Mouse (Mus musculus): Measurements from ENCODE around the gene Xcr1.

GRCm38 (mm10) chr9:123840243-123840642 lies 21.6 kb downstream of the Xcr1 start:
- TF ChIP-seq CTCF (conservative IDR thresholded peaks at IDR 0.05; ENCODE audit: low read length) (no peak), POU5F1 (IDR thresholded peaks at IDR 0.05; ENCODE audit: borderline replicate concordance, low read length) (no peak)
